Mouse (Mus musculus): ENCODE measurements at regions not wholly inside any gene's neighbourhood (a gene's known extent, or its start where the extent isn't known, plus 50 kb on each side); places are given as distances from the start of the nearest gene placed in this dataset.

DNA sequence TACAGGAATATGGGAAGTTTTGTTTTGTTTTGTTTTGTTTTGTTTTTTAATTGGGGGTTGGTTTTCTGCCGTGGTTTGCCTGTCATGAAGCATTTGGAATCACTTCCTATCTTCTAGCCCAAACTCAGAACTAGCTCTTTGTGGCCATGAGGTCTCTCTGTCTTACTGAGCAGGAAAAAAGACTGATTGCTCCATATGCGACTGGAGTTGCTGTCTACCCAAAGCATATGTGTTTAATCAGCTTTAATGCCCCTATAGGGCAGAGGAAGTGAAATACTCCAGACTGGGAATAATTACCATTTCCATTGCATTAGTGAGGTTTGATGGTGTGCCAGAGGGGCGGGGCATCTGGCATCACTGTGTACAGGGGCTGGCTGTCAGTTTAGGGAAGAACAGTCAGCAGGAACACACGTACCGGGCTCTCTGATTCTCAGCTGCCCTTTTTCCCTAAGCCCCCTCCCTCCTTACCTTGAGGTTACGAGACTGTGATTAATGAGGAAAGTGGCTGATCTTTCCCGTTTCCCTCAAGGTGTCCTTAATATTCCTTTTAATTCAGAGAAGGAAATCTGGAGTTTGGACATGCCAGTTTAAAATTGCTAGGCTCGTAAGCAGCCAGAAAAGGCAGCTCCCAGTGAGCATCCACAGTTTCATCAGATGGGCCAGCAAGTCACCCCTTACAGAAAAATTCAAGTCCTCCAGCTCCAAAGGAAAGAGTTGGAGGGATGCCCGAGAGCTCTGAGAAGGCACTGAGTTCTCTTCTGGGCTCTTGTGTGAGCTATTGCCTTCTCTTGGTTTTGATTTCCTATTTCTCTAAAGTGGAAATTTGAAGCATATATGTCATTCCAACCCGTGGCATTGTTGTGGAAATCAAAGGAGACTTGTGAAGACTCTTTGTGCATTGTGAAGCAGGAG, 2482.1 kb upstream of the 5930422O12Rik start:
- DNase-seq (ENCODE audit: low spot score): no peak

- no peak for DNase-seq (ENCODE audit: low spot score)
These were observed 2475.7 kb upstream of the 5930422O12Rik start for GRCm38 (mm10) chr8:30952818-30953217.

GRCm38 (mm10) chr8:30959436-30960180, 2468.9 kb upstream of the 5930422O12Rik start:
- DNase-seq (ENCODE audit: low spot score): no peak

GRCm38 (mm10) chr8:30960486-30960885, 2468.0 kb upstream of the 5930422O12Rik start:
- no peak for DNase-seq (ENCODE audit: low spot score)

DNA sequence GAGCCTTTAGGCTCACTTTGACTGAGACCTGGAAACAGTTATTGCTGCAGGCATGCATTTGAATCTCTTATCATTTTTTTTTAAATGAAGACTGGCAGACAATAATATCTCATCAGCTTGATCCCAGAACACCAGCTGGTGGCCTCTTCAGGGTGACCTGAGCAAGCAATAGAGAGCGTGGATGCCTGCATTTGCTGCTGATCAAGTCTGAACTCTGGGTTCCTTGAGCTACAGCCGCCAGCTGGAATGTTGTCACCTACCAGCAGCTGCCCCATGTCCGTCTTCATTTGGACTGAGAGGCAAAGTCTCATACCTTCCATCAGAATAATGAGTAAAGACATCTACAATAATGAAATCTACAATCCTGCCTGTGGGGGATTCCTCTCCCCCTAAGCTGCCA, 2466.3 kb upstream of the 5930422O12Rik start:
- DNase-seq (ENCODE audit: low spot score): no peak

GRCm38 (mm10) chr8:30982814-30983213, 2445.7 kb upstream of the 5930422O12Rik start:
- DNase-seq (ENCODE audit: low spot score): no peak

DNA sequence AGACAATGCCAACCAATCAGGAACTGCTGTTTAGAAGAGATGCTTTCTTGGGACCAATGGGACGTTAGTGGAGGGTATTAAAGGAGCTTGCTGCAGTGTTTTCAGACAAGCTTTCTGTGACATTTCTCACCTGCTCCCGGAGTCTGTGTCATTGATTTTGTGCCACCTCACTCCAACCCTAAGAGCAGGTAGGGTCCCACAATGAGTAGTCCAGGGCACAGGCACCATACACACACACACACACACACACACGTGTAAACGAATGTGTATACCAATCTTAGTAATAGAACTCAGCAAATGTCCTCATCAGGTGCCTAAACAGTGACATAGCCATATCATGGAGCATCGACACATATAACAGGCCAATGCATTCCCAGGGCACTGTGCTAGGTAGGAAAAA, 2440.5 kb upstream of the 5930422O12Rik start:
- no peak for DNase-seq (ENCODE audit: low spot score)

GRCm38 (mm10) chr8:30998657-30999056, 2429.9 kb upstream of the 5930422O12Rik start:
- DNase-seq (ENCODE audit: low spot score): no peak

DNA sequence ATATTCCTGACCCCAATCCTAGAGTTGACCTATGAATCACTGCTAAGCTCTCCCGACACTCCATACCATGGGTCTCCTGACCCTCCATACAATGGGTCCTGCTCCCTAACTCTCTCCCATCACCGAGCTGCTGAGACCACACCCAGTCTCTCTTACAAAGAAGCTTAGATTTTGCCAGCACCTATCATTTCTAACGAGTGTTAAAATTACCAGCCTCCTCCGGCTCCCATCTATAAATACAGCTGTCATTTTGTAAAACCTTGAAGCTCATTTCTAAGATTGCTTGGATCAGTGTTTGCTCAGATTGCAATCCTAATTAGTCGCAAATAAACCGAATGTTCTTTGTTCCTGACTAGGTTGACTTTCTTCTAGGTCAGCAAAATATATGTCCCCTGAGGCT, 2428.4 kb upstream of the 5930422O12Rik start:
- DNase-seq (ENCODE audit: low spot score): no peak

DNA sequence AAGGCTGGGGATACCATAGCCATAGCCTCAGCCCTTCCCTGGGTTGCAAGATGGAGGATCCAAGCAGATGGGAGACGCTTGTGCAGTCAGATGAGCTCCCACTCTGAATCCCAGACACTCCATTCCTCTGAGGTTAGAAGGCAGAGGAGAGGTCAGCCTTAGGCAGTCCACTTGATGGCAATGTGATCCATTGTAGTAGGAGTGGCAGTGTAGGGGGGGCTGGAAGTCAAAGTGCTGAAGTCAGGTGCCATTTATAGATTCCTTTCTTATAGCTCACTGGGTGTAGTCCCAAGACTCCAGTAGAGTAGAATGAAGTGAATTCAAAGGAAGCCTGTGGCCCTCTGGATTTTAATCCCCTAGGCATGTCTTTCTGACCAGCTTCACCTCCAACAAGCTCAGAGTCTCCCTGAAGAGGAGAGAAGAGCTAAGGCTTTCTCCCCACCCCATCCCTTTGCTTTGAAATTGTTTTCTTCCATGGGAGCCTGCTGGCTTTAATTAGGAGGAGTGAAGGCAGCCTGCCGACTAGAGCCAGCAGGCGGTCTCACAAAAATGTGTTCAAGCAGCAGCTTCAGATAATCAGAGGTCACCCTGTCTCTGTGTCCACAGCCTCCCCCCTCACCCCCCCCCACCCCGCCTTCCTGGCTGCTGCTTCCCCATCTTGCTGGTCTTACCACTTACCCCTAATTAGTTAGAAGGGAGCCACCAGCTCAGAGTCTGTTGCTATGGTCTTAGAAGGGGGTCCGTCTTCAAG, 2426.4 kb upstream of the 5930422O12Rik start:
- no peak for DNase-seq (ENCODE audit: low spot score)

DNA sequence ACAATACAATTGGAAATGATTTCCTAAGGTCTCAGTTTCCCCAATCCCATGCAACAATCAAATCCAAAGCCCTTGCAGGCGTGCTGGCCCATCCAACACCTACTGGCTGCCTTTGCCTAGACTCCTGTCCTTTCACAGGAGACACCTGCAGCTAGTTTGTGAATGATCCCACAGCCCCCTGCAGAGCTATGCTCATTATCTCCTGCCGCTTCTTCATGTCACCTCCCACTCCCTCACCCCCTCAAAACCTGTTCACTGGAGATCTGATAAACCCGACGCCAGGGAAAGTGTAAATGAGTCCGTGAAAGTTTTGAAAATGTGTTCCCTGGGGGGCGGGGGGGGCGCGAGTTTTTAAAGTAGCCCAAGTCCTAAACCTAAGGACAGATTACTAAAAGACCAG, 2420.2 kb upstream of the 5930422O12Rik start:
- no peak for DNase-seq (ENCODE audit: low spot score)

DNA sequence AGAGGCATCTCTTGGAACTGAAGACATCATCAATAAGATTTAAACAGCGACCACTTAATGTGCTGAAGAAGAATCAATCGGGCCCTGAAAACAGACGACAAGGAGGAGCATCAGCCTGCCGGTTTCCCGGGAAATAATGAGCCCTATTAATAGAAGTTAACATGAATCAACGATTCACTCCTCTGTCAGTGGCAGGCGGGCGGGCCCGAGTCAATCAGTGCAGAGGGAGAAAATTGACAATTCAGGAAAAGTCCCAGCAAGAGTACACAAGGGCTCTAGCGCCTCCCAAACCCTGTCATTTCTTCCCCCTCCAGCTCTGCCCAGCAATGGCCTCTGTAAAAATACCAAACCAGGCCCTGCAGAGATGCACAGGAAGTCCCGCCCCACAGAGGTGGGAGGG, 2416.4 kb upstream of the 5930422O12Rik start:
- no peak for DNase-seq (ENCODE audit: low spot score)

DNA sequence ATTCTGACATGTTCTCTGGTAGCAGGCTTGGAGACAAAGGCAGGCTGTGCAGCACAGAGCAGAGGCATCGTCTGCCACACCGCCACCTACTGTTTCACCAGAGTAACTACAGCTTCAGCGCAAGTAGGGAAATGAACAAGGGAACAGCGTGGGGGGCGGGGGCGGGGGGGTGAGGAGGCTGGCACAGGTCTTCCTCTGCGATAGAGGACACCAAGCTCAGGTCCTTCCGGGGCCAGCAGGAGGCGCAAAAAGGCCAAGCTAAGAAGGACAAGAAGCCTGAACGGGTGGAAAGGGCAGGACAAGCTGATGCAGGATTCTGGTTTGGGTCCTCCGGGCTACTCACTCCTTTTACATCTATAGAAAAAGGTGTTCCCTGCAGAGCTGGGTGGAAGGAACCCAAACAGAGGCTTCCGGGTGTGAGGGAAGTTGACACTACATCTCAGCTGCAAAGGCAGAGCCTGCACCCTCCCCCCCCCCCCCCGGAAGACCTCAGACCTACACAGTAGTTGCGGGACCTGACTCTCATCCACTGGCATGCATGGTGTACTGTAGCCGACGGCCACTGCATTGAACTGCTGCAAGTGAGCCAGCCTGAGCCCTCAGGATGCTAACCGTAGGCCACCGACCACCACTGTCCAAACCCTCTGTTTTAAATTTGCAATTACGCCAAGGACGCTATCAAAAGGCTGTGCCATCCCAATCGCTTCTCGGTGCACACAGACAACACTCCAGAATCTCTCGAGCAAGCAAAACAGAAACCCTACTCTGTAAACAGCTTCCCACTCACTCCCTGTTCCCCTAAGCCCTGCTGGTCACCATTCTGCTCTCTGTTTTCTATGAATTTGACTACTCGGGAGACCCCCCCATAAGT, 2396.6 kb upstream of the 5930422O12Rik start:
- peak; percentile 53 for DNase-seq (ENCODE audit: low spot score)

GRCm38 (mm10) chr8:31033281-31033680, 2395.2 kb upstream of the 5930422O12Rik start:
- DNase-seq (ENCODE audit: low spot score): peak; percentile 90

DNA sequence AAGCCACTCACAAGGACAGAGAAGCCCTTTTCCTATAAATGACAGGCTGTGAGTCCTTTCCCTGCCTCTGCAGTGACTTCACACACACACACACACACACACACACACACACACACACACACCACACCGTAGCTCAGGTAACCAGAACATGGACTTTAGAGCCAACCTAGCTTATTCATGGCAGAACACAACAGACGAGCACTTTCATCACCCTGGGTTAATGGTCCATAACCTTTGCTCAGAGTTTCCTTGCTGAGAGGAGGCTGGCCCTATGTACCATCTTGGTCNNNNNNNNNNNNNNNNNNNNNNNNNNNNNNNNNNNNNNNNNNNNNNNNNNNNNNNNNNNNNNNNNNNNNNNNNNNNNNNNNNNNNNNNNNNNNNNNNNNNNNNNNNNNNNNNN, 2391.6 kb upstream of the 5930422O12Rik start:
- DNase-seq (ENCODE audit: low spot score): no peak

Measured in adipocyte (in vitro differentiated cells).